Mouse (Mus musculus): ENCODE data around the gene Agpat2. TPM values are rescaled to one million over a fixed set of nuclear protein-coding genes. Genes with fewer than 3 reads are reported as not detected.

Gene Agpat2
- polyA plus RNA-seq, 1 experiment from 2014 or later, result 6.7 TPM

- Histone ChIP-seq H3K4me2 (no peak within 1 kb of the TSS), H3K4me1 (peaks cover 10% of the 10 kb centered on the region), H3K27ac (no peak within 1 kb of the TSS), H3K36me3 (replicated peaks) (no peaks in the 10 kb centered on the region), H3K9ac (no peak within 1 kb of the TSS), H3K27me3 (no peaks in the 10 kb centered on the region), H3K9me3 (no peaks in the 10 kb centered on the region), H3K4me3 (replicated peaks) (no peak within 1 kb of the TSS)
- WGBS, result 96% methylated on average over 1 of the region's 1 CpGs
- ATAC-seq (ENCODE audit: low FRiP score), result no peak
Measured at GRCm38 (mm10) chr2:26579714-26580113, 24.5 kb downstream of the Agpat2 start, which contains the start of gene Egfl7. Gene Egfl7, plus strand, starts transcription at chr2:26580014.

- Histone ChIP-seq H3K4me3 (replicated peaks) (no peak overlapping the region), H3K27ac (no peak overlapping the region), H3K36me3 (replicated peaks) (no peaks in the 10 kb centered on the region), H3K9me3 (no peaks in the 10 kb centered on the region), H3K4me2 (no peak overlapping the region), H3K27me3 (0 out of 2 replicates have a peak, but pooled peaks cover 1% of the 10 kb centered on the region), H3K9ac (no peak overlapping the region), H3K4me1 (peaks cover 24% of the 10 kb centered on the region)
- no peak for ATAC-seq (ENCODE audit: low FRiP score)
- 59% methylated on average over 6 of the region's 6 CpGs for WGBS
Measured at GRCm38 (mm10) chr2:26578369-26578768, 25.8 kb downstream of the Agpat2 start.

GRCm38 (mm10) chr2:26576462-26576861 is 27.8 kb downstream of the Agpat2 start:
- no peak overlapping the region for H3K4me3 ChIP-seq (replicated peaks)
- ATAC-seq (ENCODE audit: low FRiP score), result no peak
- no peak overlapping the region for H3K9ac ChIP-seq
- no peaks in the 10 kb centered on the region for H3K9me3 ChIP-seq
- H3K4me1 ChIP-seq, result peaks cover 25% of the 10 kb centered on the region
- 0 out of 2 replicates have a peak, but pooled peaks cover 3% of the 10 kb centered on the region for H3K27me3 ChIP-seq
- no peak overlapping the region for H3K4me2 ChIP-seq
- no peak overlapping the region for H3K27ac ChIP-seq
- H3K36me3 ChIP-seq (replicated peaks), result no peaks in the 10 kb centered on the region
- WGBS, result 51% methylated on average over 4 of the region's 4 CpGs

GRCm38 (mm10) chr2:26575865-26576264 is 28.4 kb downstream of the Agpat2 start:
- Histone ChIP-seq H3K4me3 (replicated peaks) (no peak overlapping the region), H3K27me3 (0 out of 2 replicates have a peak, but pooled peaks cover 3% of the 10 kb centered on the region), H3K36me3 (replicated peaks) (no peaks in the 10 kb centered on the region), H3K9ac (no peak overlapping the region), H3K9me3 (no peaks in the 10 kb centered on the region), H3K4me1 (peaks cover 25% of the 10 kb centered on the region), H3K27ac (no peak overlapping the region), H3K4me2 (no peak overlapping the region)
- 55% methylated on average over 4 of the region's 4 CpGs for WGBS
- ATAC-seq (ENCODE audit: low FRiP score), result no peak

GRCm38 (mm10) chr2:26575378-26575777 is 28.8 kb downstream of the Agpat2 start:
- H3K4me1 ChIP-seq, result peaks cover 25% of the 10 kb centered on the region
- H3K4me2 ChIP-seq, result no peak overlapping the region
- H3K27ac ChIP-seq, result no peak overlapping the region
- ATAC-seq (ENCODE audit: low FRiP score), result no peak
- 0 out of 2 replicates have a peak, but pooled peaks cover 3% of the 10 kb centered on the region for H3K27me3 ChIP-seq
- WGBS, result 78% methylated on average over 1 of the region's 1 CpGs
- H3K9ac ChIP-seq, result no peak overlapping the region
- no peaks in the 10 kb centered on the region for H3K9me3 ChIP-seq
- H3K36me3 ChIP-seq (replicated peaks), result no peaks in the 10 kb centered on the region
- H3K4me3 ChIP-seq (replicated peaks), result no peak overlapping the region

- H3K9ac ChIP-seq, result no peak overlapping the region
- H3K9me3 ChIP-seq, result no peaks in the 10 kb centered on the region
- ATAC-seq (ENCODE audit: low FRiP score), result no peak
- no peaks in the 10 kb centered on the region for H3K36me3 ChIP-seq (replicated peaks)
- H3K4me3 ChIP-seq (replicated peaks), result no peak overlapping the region
- H3K27me3 ChIP-seq, result peaks cover 3% of the 10 kb centered on the region; the same call in 1 of the 2 replicates
- peaks cover 25% of the 10 kb centered on the region for H3K4me1 ChIP-seq
- H3K27ac ChIP-seq, result no peak overlapping the region
- H3K4me2 ChIP-seq, result no peak overlapping the region
- WGBS, result 8% methylated on average over 5 of the region's 5 CpGs
Measured at GRCm38 (mm10) chr2:26574862-26575261, 29.4 kb downstream of the Agpat2 start.

GRCm38 (mm10) chr2:26573807-26574206 is 30.4 kb downstream of the Agpat2 start:
- Histone ChIP-seq H3K27me3 (peaks cover 3% of the 10 kb centered on the region; the same call in 1 of the 2 replicates), H3K9me3 (no peaks in the 10 kb centered on the region), H3K36me3 (replicated peaks) (no peaks in the 10 kb centered on the region), H3K4me3 (replicated peaks) (no peak overlapping the region), H3K27ac (no peak overlapping the region), H3K4me2 (no peak overlapping the region), H3K9ac (0 out of 2 replicates have a peak overlapping the region, but pooled peaks have one; percentile 12), H3K4me1 (peaks cover 25% of the 10 kb centered on the region)
- WGBS, result 33% methylated on average over 5 of the region's 5 CpGs
- ATAC-seq (ENCODE audit: low FRiP score), result no peak

- H3K4me1 ChIP-seq, result peaks cover 25% of the 10 kb centered on the region
- no peaks in the 10 kb centered on the region for H3K36me3 ChIP-seq (replicated peaks)
- H3K27ac ChIP-seq, result no peak overlapping the region
- H3K4me2 ChIP-seq, result no peak overlapping the region
- no peak for ATAC-seq (ENCODE audit: low FRiP score)
- H3K27me3 ChIP-seq, result peaks cover 3% of the 10 kb centered on the region; the same call in 1 of the 2 replicates
- H3K9ac ChIP-seq, result no peak overlapping the region
- no peaks in the 10 kb centered on the region for H3K9me3 ChIP-seq
- 81% methylated on average over 12 of the region's 12 CpGs for WGBS
- H3K4me3 ChIP-seq (replicated peaks), result no peak overlapping the region
Measured at GRCm38 (mm10) chr2:26573396-26573795, 30.8 kb downstream of the Agpat2 start.

GRCm38 (mm10) chr2:26571826-26572225 is 32.4 kb downstream of the Agpat2 start:
- Histone ChIP-seq H3K27me3 (peaks cover 3% of the 10 kb centered on the region; the same call in 1 of the 2 replicates), H3K36me3 (replicated peaks) (no peaks in the 10 kb centered on the region), H3K4me3 (replicated peaks) (no peak overlapping the region), H3K4me1 (peaks cover 20% of the 10 kb centered on the region), H3K27ac (0 out of 2 replicates have a peak overlapping the region, but pooled peaks have one; percentile 5), H3K9ac (no peak overlapping the region), H3K4me2 (no peak overlapping the region), H3K9me3 (no peaks in the 10 kb centered on the region)
- WGBS, result 70% methylated on average over 5 of the region's 5 CpGs
- ATAC-seq (ENCODE audit: low FRiP score), result no peak

GRCm38 (mm10) chr2:26571400-26571799 is 32.8 kb downstream of the Agpat2 start:
- Histone ChIP-seq H3K4me1 (peaks cover 20% of the 10 kb centered on the region), H3K4me3 (replicated peaks) (no peak overlapping the region), H3K36me3 (replicated peaks) (no peaks in the 10 kb centered on the region), H3K27ac (no peak overlapping the region), H3K9ac (no peak overlapping the region), H3K9me3 (no peaks in the 10 kb centered on the region), H3K27me3 (peaks cover 3% of the 10 kb centered on the region; the same call in 1 of the 2 replicates), H3K4me2 (no peak overlapping the region)
- 84% methylated on average over 9 of the region's 9 CpGs for WGBS
- ATAC-seq (ENCODE audit: low FRiP score), result no peak

GRCm38 (mm10) chr2:26570034-26570433 is 34.2 kb downstream of the Agpat2 start:
- Histone ChIP-seq H3K9ac (no peak overlapping the region), H3K36me3 (replicated peaks) (no peaks in the 10 kb centered on the region), H3K27me3 (peaks cover 3% of the 10 kb centered on the region; the same call in 1 of the 2 replicates), H3K4me3 (replicated peaks) (no peak overlapping the region), H3K9me3 (no peaks in the 10 kb centered on the region), H3K4me1 (peaks cover 22% of the 10 kb centered on the region), H3K4me2 (no peak overlapping the region), H3K27ac (no peak overlapping the region)
- ATAC-seq (ENCODE audit: low FRiP score), result no peak
- WGBS, result 7% methylated on average over 3 of the region's 3 CpGs

- Histone ChIP-seq H3K36me3 (replicated peaks) (no peaks in the 10 kb centered on the region), H3K9ac (no peak overlapping the region), H3K4me1 (peaks cover 8% of the 10 kb centered on the region), H3K9me3 (no peaks in the 10 kb centered on the region), H3K4me3 (replicated peaks) (no peak overlapping the region), H3K27me3 (no peaks in the 10 kb centered on the region; the same call in 1 of the 2 replicates), H3K4me2 (no peak overlapping the region), H3K27ac (no peak overlapping the region)
- no peak; the same call in 1 of the 2 replicates for ATAC-seq (ENCODE audit: low FRiP score)
- WGBS, result 16% methylated on average over 4 of the region's 4 CpGs
Measured at GRCm38 (mm10) chr2:26566221-26566620, 38.0 kb downstream of the Agpat2 start.

- Histone ChIP-seq H3K36me3 (replicated peaks) (no peaks in the 10 kb centered on the region), H3K9me3 (no peaks in the 10 kb centered on the region), H3K4me3 (replicated peaks) (no peak overlapping the region), H3K4me2 (no peak overlapping the region), H3K27me3 (no peaks in the 10 kb centered on the region), H3K9ac (no peak overlapping the region), H3K27ac (no peak overlapping the region), H3K4me1 (peaks cover 15% of the 10 kb centered on the region)
- ATAC-seq (ENCODE audit: low FRiP score), result peak; percentile 84
- WGBS, result 41% methylated on average over 6 of the region's 6 CpGs
Measured at GRCm38 (mm10) chr2:26561351-26562016, 42.7 kb downstream of the Agpat2 start.
